Mouse (Mus musculus) right cerebral cortex, postnatal 14 days (tissue): Measurements from ENCODE around the gene 0610010K14Rik.
A peak's percentile ranks its signal among the peaks of the same experiment; 100 is the strongest.

Experiments used
- DNase-seq: peaks from one replicate; pipeline ENCODE4 v3.0.0; 2022

The 0610010K14Rik gene

DNA sequence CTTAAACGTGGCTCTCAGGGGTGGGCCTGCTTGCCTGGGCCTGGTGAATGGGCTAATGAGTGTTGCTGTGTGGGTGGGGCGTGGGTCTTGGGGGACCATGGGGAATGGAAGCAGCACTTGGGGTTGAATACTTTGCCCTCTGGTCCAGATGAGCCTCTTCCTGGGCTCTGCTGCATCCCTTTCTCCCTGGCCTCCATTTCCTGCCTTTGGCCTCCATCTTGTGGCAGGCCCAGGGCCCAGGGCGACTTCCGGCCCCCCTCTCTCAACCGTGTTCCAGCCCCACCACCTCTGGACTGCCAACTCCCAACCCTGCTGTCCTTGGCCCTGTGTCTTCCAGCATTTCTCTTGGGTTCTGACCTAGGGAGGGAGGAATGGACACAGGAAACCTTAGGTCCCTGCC, 3.7 kb downstream of the 0610010K14Rik start:
- DNase-seq: no peak

DNA sequence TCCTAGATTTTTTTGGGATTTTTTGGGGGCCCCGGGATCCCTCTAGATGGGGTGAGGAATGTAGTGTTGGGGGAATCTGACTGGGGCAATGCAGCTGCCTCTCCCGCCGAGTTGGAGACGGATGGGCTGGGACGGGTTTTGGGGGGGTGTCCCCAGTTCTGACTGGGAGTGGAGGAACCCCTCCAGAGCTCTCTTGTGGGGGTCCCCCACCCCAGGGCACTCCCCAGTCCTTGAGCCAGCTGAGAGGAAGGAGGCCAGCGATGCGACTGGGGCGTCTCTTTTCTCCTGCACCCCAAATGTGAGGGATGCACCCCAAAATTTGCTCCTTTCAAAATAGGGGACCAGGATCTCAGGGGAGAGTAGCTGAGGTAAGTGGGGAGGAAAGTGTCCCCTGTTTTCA, 4.7 kb downstream of the 0610010K14Rik start:
- DNase-seq: no peak

DNA sequence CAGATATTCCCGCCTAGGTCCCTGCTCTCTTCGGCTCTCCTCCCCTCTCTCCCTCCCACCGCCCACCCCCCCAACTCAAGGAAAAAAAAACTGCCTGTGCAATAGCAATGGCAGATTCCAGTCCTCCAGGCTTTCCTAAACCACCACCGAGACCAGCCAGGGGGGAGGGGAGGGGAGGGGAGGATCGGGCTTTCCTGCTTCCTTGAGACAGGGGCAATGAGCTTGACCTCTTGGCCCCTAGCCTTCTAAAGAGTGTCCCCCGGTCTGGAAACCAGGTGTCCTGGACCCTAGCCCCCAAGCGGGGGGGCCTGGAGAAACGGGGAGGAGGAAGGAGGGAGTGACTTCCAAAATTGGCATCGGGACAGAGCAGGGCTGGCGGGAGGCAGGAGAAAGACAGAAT, 5.2 kb downstream of the 0610010K14Rik start:
- no peak for DNase-seq

DNA sequence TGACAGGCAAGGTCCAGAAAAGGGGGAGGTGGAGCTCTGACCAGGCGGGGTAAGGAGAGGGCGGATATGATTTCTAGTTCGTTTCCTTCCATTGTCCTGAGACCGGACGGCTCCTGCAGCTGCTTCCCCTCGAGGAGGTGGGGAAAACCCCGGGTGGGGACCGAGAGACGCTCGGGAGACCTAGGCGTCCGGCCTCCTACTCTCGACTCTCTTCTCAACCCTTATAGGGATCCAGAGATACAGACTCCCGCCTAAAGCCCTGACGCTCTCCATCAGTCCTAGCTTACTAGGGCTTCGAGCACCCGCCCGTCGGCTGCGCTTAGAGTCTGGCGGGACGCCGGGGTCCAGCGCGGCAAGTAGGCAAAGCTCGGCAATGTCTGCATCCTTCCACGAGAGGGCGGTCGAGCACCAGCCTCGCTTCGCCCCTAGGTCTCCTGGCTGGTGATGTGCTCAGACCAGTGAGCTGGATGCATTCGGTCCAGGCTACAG, 7.4 kb downstream of the 0610010K14Rik start:
- peak; percentile 81 for DNase-seq

DNA sequence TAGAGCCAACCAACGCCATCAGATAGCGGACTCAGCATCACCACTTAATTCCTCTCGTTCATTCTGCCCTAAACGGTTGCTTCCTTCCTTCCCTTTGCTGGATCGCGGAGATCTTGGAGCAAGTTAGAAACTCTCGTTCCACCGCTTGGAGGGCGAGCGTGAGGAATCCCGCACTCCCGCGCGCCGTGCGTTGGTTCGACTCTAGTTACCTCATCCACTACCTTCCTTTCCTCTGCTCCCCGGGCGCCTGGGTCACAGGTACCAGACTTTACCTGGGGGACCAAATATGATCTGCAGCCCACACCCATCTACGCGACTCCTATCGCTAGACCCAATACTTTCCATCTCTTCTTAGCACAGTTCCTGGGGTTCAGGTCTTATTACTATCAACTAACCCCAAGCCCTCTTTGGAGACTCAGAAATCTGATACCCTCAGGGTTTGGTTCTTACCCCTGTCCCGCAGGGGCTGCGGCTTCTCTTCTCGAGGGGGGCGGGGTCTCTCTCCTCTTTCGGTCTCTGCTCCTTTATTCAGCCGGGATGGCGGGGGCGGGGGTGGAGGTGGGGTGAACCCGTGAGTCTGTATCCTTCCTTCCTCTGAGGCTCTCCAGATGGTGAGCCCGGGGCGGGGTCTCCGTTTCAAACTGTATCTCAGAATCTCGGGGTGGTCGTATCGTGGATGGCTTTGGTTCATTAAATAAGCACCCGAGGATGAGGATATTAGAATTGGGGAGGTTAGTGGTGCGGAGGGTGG, 8.3 kb downstream of the 0610010K14Rik start, which contains the start of gene Bcl6b:
Gene Bcl6b, minus strand, starts transcription at position 539 of the 751 bp plus-strand sequence.
- DNase-seq: no peak

DNA sequence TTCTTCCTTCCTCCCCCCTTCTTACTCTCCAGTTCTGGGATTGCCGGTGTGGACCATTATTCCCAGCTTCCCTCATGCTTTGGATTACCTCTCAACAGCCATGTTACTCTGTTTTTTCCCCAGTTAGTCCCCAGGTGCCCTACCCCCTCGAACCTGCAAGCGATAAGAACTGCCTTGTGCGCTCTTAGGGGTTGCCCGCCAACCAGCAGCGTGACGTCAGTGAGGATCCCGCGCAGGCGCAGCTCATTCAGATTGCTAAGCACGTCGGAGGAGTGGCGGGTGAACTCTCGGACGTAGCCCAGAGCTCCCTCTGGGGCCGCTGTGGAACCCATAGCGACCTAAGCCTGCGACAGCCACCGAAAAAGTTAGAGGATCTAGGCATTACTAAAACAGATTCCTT, 8.9 kb downstream of the 0610010K14Rik start:
- peak; percentile 84 for DNase-seq

DNA sequence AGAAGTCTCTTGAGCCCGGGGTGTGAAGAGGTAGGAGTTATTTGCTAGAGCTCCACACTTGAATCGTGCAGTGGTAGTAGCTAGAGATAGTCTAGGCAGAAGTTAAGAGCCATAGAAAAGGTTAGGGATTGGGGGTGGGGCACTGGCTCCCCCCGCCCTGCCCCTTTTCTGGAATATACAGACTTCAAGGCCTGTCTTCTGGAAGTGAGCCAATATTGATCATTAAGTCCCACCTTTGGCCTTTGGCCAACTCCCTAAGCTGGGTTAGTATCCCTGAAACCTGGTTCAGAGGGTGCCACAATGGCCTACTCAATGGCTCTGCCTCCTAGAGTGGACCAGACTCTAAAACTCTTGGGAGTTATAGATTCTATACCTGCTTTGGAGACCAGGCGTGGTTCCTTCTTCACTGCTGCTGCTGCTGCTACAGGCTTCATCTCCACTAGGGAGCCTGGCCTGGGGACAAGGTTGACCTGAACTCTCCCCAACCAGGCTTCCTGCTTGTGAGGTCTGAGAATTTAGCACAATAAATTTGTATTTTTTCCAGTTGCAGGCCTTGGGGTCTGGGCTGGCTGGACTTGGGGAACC, 10.0 kb downstream of the 0610010K14Rik start:
- DNase-seq: no peak

DNA sequence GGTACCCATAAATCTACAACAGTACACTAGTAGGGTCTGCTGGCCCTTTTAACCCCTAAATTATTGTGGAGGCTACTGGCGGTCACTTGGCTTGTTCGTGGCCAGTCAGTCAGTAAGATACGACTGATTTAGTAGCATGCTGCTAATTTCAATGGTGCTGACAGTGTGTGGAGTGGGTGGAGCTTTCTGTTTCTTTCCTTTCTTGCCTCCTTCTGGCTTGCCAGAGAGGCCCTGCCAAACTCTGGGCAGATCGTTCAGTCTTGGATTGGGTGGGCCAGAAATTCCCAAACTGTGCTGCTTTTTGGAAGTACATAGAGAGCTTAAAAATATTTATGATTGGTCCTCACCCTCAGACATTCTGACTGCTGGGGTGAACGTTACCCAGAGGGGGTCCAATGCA, 10.6 kb downstream of the 0610010K14Rik start:
- DNase-seq: no peak

DNA sequence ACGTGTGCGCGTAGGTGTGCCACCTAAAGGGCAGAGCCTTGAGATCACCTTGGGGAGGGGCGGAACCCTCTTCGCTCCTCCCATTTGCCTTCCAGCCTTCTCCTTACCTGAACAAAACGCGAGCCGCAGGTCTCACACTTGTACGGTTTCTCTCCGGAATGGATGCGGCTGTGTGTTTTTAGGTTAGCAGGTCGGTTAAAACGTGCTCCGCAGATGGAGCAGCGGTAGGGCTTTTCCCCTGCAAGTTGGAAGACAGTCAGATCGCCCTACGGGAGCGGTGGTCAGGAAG, 11.2 kb downstream of the 0610010K14Rik start:
- no peak for DNase-seq

DNA sequence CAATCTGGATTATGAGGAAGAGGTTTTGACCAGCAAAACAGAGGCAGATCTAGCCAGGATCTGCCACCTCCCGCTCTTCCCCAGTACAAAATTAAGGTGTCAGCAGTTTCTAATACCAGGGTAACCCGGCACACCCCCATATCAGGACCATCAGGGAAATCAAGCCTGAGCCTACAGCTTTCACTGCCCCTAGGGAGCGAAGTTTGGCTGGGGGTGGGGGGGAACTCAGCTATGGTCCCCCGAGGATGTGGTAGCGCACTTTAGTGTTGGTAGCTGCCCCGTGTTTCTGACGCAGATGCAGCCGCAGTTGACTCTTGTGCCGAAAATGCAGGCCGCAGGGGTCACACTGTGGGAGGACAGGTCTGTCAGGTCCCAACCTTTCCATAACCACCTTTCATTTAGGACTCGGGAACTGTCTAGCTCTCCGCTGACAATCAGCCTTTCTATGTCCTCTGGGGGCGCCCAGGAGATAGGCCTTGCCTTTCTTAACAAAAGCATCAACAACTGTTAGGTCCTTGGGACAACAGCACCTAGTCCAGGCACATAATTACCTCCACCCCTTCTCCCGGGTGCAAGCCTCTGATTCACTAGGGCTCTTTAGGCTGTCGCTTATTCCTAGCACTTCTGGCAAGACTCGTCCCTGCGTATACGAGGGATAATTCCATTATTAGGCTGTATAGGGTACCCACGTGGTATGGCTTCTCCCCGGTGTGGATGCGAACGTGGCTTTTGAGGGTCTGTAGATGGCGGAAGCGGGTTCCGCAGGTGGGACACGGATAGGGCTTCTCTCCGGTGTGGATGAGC, 11.7 kb downstream of the 0610010K14Rik start:
- DNase-seq: no peak

DNA sequence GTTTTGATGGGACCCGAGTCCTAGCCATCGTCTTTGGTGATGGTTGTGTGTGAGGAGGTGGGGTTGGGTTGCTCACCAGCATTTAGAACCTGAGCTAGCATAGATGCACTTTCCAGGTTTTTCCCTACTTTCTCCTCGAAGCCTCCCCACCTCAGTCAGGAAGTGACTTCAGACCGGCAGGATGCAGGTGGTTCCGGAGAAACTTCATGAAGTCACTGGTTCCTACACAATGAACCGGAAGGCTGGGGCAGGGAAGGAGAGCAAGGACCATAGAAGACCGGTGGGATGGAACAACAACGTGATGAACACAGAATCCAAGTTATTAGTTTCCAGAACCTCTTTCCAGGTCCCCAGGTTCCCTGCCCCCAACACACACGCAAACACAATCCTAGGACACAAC, 14.0 kb downstream of the 0610010K14Rik start:
- DNase-seq: no peak

DNA sequence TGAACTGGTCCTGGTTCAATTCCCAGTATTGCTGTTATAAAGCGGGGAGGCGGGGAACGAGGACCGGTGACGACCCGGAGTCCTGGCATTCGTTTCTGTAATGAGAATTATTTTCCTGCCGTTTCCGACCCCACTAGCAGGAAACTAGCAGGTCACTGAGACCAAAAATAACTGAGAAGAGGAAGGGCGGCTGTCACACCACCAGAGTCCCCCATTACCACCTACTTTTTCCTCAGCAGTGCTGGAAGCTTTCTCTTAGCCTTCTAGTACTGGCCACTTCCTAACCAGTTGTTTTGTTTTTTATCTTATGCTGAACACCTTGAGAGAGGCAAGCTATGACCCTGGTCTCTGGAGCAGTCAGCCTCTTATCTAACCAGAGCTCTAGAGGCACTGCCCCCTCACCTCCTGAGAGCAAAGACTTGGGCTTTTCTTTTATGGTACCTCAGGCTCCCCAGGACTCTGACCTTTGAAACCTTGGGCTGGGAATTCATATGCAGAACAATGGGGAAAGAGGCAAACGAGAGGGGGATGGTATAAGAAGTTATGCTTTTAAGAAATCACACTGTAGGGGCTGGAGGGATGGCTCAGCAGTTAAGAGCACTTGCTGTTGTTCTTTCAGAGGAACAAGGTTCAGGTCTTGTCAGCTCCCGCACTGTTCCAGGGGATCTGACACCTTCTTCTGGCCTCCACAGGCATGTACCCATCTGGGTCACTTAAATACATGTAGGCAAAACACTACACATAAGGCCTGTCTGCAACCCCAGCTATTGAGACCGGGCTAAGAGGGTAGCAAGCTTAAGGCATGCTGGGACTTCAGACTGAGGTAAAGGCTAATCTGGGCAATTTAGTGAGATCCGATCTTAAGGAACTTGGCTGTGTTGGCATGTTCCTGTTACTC, 15.9 kb downstream of the 0610010K14Rik start:
- no peak for DNase-seq

DNA sequence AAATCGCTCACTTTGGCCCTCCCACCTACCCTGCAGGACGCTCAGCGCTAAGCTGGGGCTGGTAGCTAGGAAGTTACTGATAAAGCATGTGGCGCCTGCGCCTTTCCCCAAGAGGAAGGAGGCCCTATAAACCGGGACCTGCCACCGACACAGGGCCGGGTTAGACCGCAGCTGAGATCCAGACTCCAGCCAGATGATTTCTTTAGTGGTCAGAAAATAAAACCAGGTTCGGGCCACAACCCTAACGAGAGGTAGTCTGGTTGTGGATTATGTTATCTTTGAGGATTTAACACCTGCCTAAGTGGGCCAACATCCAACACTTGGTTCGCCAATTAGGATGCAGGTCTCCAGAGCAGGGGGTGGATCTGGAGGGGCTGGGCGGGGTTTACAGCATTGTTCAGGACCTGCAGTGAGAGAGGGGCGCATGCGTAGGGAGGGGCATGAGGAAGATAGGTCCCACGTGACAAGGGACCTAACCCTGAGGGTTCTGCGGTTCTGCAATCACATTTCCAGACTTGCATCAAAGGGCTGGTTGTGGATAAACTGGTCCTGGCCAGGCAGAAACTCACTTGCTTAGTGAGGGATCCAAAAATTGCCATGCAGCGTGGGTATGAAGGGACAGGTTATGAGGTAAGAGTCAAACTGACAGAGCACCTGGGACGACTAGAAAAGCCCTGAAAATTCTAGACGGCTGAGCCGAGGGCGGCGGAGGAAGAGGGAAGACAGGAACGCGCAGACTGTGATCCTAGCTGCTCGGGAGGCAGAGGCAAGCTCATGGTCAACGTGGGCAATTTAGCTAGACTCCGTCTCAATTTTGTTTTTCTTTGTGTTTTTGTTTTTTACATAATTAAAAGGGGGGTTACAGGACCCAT, 16.7 kb downstream of the 0610010K14Rik start, which contains the start of gene Slc16a13:
Gene Slc16a13, minus strand, starts transcription at position 334 of the 872 bp plus-strand sequence.
- DNase-seq: peak; percentile 94

DNA sequence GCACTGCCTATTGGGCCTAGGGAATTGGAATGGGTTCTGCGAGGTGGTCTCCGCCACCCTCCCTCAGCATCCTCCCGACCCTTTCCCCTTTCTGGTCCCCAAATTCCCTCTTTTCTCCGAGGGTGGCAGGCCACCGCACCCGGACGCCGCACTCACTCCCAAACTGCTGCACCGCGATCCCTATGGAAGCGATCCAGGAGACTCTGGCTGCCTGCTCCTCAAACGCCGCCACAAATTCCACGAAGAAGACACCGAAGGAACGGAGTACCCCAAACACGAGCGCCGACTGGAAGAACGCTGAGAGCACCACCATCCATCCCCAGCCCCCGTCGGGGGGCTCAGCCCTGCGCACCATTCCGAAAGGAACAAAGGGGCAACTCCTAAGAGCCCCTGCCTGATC, 17.4 kb downstream of the 0610010K14Rik start:
- DNase-seq: no peak

DNA sequence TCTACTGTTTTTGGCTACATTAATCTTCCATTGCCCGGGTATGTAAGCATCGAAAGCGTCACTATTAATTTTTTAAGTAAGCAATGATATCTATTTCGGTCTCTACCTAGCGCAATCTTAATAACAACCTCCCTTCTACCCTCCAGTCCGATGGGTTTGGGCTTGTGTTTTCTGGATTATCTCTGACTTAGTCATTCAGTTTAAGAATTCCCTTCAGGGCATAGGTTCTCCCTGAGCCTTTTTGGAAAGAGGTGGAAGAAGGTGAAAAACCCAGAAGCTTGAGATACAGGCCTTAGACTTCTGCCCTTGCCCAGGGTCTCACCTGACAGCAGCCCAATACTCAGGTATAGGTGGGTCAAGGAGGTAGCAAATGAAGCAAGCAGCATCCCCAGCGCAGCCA, 17.8 kb downstream of the 0610010K14Rik start:
- DNase-seq: no peak

DNA sequence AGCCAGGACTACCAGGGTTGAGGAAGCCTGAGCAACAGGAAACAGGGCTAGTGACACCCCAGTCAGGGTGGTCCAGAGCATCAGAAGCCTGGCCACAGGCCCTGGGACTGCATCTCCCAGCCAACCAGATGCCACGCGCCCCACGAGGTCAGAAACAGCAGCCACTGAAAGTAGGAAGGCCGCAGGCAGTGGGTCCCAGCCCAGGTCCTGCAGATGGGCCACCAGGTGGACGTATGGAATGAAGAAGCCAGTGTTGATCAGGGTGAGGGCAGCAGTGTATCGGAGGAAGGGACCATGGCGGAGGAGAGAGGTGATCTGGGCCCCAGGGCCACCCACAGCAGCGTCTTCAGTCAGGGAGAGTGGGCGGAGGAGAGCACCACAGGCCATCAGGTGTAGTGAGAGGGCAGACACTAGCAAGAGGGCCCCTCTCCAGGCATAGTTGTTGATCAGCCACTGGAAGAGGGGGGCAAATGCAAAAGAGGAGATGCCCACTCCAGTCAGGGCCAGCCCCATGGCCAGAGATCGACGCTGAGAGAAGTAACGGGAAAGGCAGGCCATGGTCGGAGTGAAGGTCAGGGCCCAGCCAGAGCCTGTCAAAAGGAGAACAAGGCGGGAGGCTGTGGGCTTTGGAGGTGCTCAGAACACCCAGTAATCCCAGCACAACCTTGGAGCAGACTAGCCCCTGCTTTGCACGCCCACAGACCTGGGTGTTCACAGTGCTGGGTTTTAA, 18.8 kb downstream of the 0610010K14Rik start:
- no peak for DNase-seq

DNA sequence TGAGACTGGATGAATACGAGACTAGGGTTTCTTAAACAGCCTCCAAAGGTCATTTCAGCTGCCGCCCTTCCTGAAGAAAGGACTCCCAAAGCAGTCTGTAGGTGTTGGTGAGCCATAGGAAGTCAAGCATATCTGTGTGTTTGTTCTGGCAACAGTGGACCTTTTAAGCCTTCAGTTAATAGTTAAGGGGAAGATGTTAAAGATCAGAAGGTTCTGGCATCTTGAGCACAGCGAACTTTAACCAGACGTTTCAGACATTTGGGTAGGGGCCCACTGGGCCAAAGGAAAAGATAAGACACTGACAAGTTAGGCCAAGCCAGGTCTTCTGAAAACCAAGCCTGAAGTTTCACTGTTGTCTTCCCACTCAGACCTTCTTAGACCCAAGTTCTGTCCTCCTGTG, 19.7 kb downstream of the 0610010K14Rik start:
- DNase-seq: no peak

DNA sequence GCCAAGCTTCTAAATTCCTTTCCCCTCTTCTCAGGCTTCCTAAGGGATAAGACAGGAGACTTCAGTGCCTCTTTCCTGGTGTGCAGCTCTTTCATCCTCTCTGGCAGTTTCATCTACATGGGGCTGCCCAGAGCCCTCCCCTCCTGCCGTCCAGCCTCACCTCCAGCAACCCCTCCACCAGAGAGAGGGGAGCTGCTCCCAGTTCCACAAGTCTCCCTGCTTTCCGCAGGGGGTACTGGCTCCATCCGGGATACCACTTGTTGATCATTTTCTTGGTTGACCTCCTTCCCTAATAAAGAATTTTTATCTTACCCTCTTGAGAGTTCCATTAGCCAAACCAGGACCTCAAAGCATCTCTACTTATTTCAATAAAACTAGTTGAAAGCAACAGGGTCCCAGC, 21.6 kb downstream of the 0610010K14Rik start:
- DNase-seq: no peak

DNA sequence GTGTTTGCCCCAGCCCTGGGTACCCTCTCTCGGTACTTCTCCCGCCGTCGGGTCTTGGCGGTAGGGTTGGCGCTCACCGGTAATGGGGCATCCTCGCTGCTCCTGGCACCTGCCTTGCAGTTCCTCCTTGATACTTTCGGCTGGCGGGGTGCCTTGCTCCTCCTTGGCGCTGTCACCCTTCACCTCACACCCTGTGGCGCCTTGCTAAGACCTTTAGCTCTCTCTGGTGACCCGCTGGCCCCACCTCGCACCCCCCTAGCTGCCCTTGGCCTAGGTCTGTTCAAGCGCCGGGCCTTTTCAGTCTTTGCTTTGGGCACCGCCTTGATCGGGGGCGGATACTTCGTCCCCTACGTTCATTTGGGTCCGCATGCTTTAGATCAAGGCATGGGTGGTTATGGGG, 22.4 kb downstream of the 0610010K14Rik start:
- DNase-seq: no peak

DNA sequence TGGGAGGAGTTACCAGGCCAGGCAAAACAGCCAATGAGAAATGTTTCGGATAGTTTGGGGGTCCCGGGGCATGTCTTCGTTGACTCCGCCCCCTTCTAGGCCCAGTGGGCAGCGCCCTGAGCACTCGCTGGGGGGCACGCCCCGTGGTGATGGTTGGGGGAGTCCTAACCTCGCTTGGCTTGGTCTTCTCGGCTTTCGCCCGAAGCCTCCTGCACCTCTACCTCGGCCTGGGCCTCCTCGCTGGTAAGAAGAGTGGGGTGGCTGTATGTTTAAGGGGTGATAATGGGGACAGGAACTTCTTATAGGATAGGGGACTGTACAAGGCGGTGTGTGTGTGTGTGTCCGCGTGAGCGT, 22.9 kb downstream of the 0610010K14Rik start:
- no peak for DNase-seq

DNA sequence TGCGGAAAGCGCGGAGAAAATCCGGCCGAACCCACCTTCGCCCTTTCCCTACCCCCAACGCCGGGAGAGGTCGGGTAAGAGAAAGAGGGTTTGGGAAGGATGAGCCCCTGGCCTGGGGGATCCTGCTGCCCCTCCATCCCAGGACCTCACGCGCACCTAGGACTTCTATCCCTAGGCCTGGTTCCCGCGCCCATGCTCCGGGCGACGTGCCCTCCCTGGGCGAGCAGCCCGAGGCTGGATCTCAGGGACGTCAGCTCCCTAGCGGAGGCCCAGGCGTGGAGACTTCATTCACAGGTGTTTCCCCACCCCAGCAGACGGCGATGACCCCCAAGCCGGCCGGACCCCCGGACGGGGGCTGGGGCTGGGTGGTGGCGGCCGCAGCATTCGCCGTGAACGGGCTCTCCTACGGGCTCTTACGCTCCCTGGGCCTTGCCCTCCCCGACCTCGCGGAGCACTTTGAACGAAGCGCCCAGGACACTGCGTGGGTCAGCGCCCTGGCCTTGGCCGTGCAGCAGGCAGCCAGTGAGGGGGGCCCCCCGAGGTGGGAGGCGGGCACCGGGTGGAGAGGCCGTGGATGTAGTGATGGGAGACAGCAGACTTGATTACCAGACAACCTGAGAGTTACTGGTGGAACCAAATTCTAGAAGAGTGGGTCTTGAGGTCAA, 23.4 kb downstream of the 0610010K14Rik start:
- DNase-seq: no peak
